In the genomic region with DNA sequence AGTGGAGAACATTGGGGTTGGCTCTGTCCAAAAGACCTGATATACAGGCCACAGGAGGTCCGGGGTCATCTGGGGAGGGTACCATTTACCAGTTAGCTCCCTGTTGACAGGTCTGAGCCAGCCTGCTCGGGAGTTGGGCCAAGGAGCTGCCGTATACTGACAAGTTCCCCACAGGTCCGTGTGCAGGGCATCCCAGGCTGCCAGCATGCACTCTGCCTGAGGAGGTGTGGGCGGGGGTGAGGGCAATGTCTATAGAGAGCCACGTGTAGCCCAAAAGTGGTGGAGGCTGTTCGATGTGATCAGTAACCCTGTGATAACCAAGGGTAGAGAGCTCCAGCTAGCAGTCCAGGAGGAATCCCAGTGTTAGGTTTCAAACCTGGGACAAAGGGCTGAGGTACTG, we compare ENCODE assay signal across 27 mouse cellular contexts. TPM values are rescaled to one million over a fixed set of nuclear protein-coding genes. Genes with fewer than 3 reads are reported as not detected.
A peak's percentile ranks its signal among the peaks of the same experiment; 100 is the strongest.
DNase-seq lines count a peak whose midpoint lies in the region; ATAC-seq and TF ChIP-seq lines count a peak whose summit lies in the region.
"Had no signal": no experiment of that assay in that cellular context is flagged by ENCODE, and none has a peak within 500 bp of the region (broad histone marks: within the 10 kb centered on the region; RNA-seq: fewer than 3 reads in every experiment).

No protein-coding gene starts in this region.

- H3K4me2 ChIP-seq in intestine, postnatal 0 days (replicated peaks; ENCODE audit: low read depth) = no peak overlapping the region
- H3K4me2 ChIP-seq in lung, postnatal 0 days (replicated peaks; ENCODE audit: low read depth, low read length) = no peak overlapping the region
- H3K4me2 ChIP-seq: embryonic facial prominence, embryonic 15.5 days; heart, embryonic 12.5 days; hindbrain, embryonic 13.5 days; limb, embryonic 13.5 days; liver, embryonic 13.5 days; lung, embryonic 14.5 days; neural tube, embryonic 15.5 days had no signal

- H3K9ac ChIP-seq in intestine, postnatal 0 days (ENCODE audit: low read depth, low read length) = no peak overlapping the region
- H3K9ac ChIP-seq in lung, postnatal 0 days (replicated peaks; ENCODE audit: low read depth) = no peak overlapping the region
- H3K9ac ChIP-seq: embryonic facial prominence, embryonic 15.5 days; heart, embryonic 12.5 days; hindbrain, embryonic 13.5 days; limb, embryonic 13.5 days; liver, embryonic 13.5 days; lung, embryonic 14.5 days; neural tube, embryonic 15.5 days had no signal

- H3K27ac ChIP-seq in heart, embryonic 10.5 days = 0 out of 2 replicates have a peak overlapping the region, but pooled peaks have one; percentile 11
- H3K27ac ChIP-seq in intestine, postnatal 0 days (ENCODE audit: low read depth, low read length) = peak overlapping the region; percentile 89; the same call in 1 of the 2 replicates
- no peak overlapping the region for H3K27ac ChIP-seq in lung, postnatal 0 days (ENCODE audit: low read length)
- H3K27ac ChIP-seq: embryonic facial prominence, embryonic 15.5 days; hindbrain, embryonic 13.5 days; limb, embryonic 13.5 days; liver, embryonic 13.5 days; midbrain, embryonic 10.5 days; neural tube, embryonic 15.5 days had no signal

- ATAC-seq in intestine, postnatal 0 days = no peak
- no peak for ATAC-seq in lung, postnatal 0 days
- ATAC-seq: forebrain, embryonic 14.5 days had no signal

- H3K27me3 ChIP-seq in heart, embryonic 10.5 days (ENCODE audit: insufficient read depth, poor library complexity, severe bottlenecking) = no peaks in the 10 kb centered on the region; the same call in 1 of the 2 replicates
- H3K27me3 ChIP-seq in intestine, postnatal 0 days (replicated peaks; ENCODE audit: control insufficient read depth, insufficient read depth, low read length) = no peaks in the 10 kb centered on the region
- H3K27me3 ChIP-seq in lung, postnatal 0 days (replicated peaks; ENCODE audit: insufficient read depth, low read length) = no peaks in the 10 kb centered on the region
- H3K27me3 ChIP-seq: embryonic facial prominence, embryonic 15.5 days; heart, embryonic 12.5 days; hindbrain, embryonic 13.5 days; limb, embryonic 13.5 days; liver, embryonic 13.5 days; neural tube, embryonic 15.5 days had no signal

- H3K9me3 ChIP-seq in heart, embryonic 10.5 days = no peaks in the 10 kb centered on the region
- no peaks in the 10 kb centered on the region for H3K9me3 ChIP-seq in intestine, postnatal 0 days (ENCODE audit: control insufficient read depth)
- H3K9me3 ChIP-seq in lung, postnatal 0 days (ENCODE audit: low read length) = no peaks in the 10 kb centered on the region
- H3K9me3 ChIP-seq: embryonic facial prominence, embryonic 15.5 days; hindbrain, embryonic 13.5 days; limb, embryonic 13.5 days; liver, embryonic 13.5 days; midbrain, embryonic 10.5 days; neural tube, embryonic 15.5 days had no signal

- no peak for TF ChIP-seq EP300 in lung, postnatal 0 days (IDR thresholded peaks at IDR 0.05)

- no peak overlapping the region for H3K4me3 ChIP-seq in heart, embryonic 10.5 days
- no peak overlapping the region for H3K4me3 ChIP-seq in intestine, postnatal 0 days (ENCODE audit: low read depth, low read length)
- no peak overlapping the region for H3K4me3 ChIP-seq in lung, postnatal 0 days (ENCODE audit: low read depth, low read length)
- H3K4me3 ChIP-seq: embryonic facial prominence, embryonic 15.5 days; heart, embryonic 12.5 days; hindbrain, embryonic 13.5 days; limb, embryonic 13.5 days; liver, embryonic 13.5 days; midbrain, embryonic 10.5 days; neural tube, embryonic 15.5 days had no signal

- H3K36me3 ChIP-seq in heart, embryonic 10.5 days = no peaks in the 10 kb centered on the region
- H3K36me3 ChIP-seq in intestine, postnatal 0 days (ENCODE audit: control insufficient read depth, insufficient read depth) = no peaks in the 10 kb centered on the region
- no peaks in the 10 kb centered on the region for H3K36me3 ChIP-seq in lung, postnatal 0 days (ENCODE audit: insufficient read depth, low read length)
- H3K36me3 ChIP-seq: embryonic facial prominence, embryonic 15.5 days; heart, embryonic 12.5 days; hindbrain, embryonic 13.5 days; limb, embryonic 13.5 days; liver, embryonic 13.5 days; midbrain, embryonic 10.5 days; neural tube, embryonic 15.5 days had no signal

- 66% methylated on average over 7 of the region's 7 CpGs for WGBS in heart, embryonic 10.5 days
- 71% methylated on average over 7 of the region's 7 CpGs for WGBS in intestine, postnatal 0 days
- 58% methylated on average over 7 of the region's 7 CpGs for WGBS in lung, postnatal 0 days

- H3K4me1 ChIP-seq in heart, embryonic 10.5 days = peaks cover 16% of the 10 kb centered on the region
- H3K4me1 ChIP-seq in intestine, postnatal 0 days (replicated peaks; ENCODE audit: control insufficient read depth, insufficient read depth, low read length) = 0 out of 2 replicates have a peak, but pooled peaks cover 5% of the 10 kb centered on the region
- H3K4me1 ChIP-seq in lung, postnatal 0 days (ENCODE audit: insufficient read depth, low read depth, low read length) = no peaks in the 10 kb centered on the region
- H3K4me1 ChIP-seq: limb, embryonic 13.5 days; midbrain, embryonic 10.5 days; neural tube, embryonic 15.5 days had no signal

- no peak for TF ChIP-seq CTCF in intestine, postnatal 0 days (IDR thresholded peaks at IDR 0.05; ENCODE audit: low read depth)
- no peak for TF ChIP-seq CTCF in lung, postnatal 0 days (IDR thresholded peaks at IDR 0.05)

- DNase-seq in heart, embryonic 10.5 days (ENCODE audit: low spot score) = no peak
- no peak for DNase-seq in heart, postnatal 4 days
- peak; percentile 54 for DNase-seq in kidney, adult 9 months
- peak; percentile 43 to 83 for DNase-seq in kidney, postnatal 25 days
- DNase-seq in testis, postnatal 10 days (ENCODE audit: low spot score) = no peak
- DNase-seq in lung, postnatal 0 days (ENCODE audit: low spot score) = no peak
- DNase-seq in adrenal gland, adult (ENCODE audit: inconsistent age in 2 of 2, low spot score in 1 of 2) = no peak
- DNase-seq: adrenal gland, postnatal 14 days; cerebellum, adult 2 months; cerebellum, postnatal 36 days; heart, postnatal 14 days; liver, embryonic 13.5 days; lung, embryonic 14.5 days; lung, postnatal 36 days; thymus, postnatal 25 days had no signal

RNA-seq across cellular contexts. Expression of gene Tex19.2, which starts 18.7 kb away (rescaled TPM):
- not detected in 2 replicates for polyA plus RNA-seq in heart, embryonic 10.5 days (2016; fragmentation: Nextera tagmentation; extraction: Ambion mirVana)
- total RNA-seq in heart, postnatal 4 days (2021) = not detected
- polyA plus RNA-seq in intestine, postnatal 0 days (2015; fragmentation: Nextera tagmentation; extraction: Ambion mirVana) = 0.33 and 0.56 TPM in 2 replicates
- not detected in 2 replicates for polyA plus RNA-seq in lung, postnatal 0 days (2015; fragmentation: Nextera tagmentation; extraction: Ambion mirVana)
- total RNA-seq: adrenal gland, postnatal 14 days; gastrocnemius, adult 8-10 months; heart, postnatal 14 days; layer of hippocampus, adult 18-20 months; layer of hippocampus, postnatal 25 days had no signal
- polyA plus RNA-seq: cerebellum, adult 2 months; embryonic facial prominence, embryonic 15.5 days; forebrain, embryonic 14.5 days; frontal cortex, adult 2 months; heart, embryonic 12.5 days; hindbrain, embryonic 13.5 days; limb, embryonic 13.5 days; lung, embryonic 14.5 days; midbrain, embryonic 10.5 days; neural tube, embryonic 15.5 days had no signal

RNA-seq across cellular contexts. Expression of gene Sectm1a, which starts 18.7 kb away (rescaled TPM):
- not detected in 2 replicates for polyA plus RNA-seq in heart, embryonic 10.5 days (2016; fragmentation: Nextera tagmentation; extraction: Ambion mirVana)
- not detected for total RNA-seq in heart, postnatal 4 days (2021)
- polyA plus RNA-seq in intestine, postnatal 0 days (2015; fragmentation: Nextera tagmentation; extraction: Ambion mirVana) = 10.0 and 10.2 TPM in 2 replicates
- polyA plus RNA-seq in lung, postnatal 0 days (2015; fragmentation: Nextera tagmentation; extraction: Ambion mirVana) = 0.29 TPM in 2 replicates
- total RNA-seq: adrenal gland, postnatal 14 days; gastrocnemius, adult 8-10 months; heart, postnatal 14 days; layer of hippocampus, adult 18-20 months; layer of hippocampus, postnatal 25 days had no signal
- polyA plus RNA-seq: cerebellum, adult 2 months; forebrain, embryonic 14.5 days; frontal cortex, adult 2 months; heart, embryonic 12.5 days; hindbrain, embryonic 13.5 days; midbrain, embryonic 10.5 days; neural tube, embryonic 15.5 days had no signal

RNA-seq across cellular contexts. Expression of gene Sectm1b, which starts 36.4 kb away (rescaled TPM):
- polyA plus RNA-seq in heart, embryonic 10.5 days (2016; fragmentation: Nextera tagmentation; extraction: Ambion mirVana) = not detected in 2 replicates
- not detected for total RNA-seq in heart, postnatal 4 days (2021)
- polyA plus RNA-seq in intestine, postnatal 0 days (2015; fragmentation: Nextera tagmentation; extraction: Ambion mirVana) = 159 and 166 TPM in 2 replicates
- polyA plus RNA-seq in lung, postnatal 0 days (2015; fragmentation: Nextera tagmentation; extraction: Ambion mirVana) = 0.24 and 0.31 TPM in 2 replicates
- total RNA-seq: adrenal gland, postnatal 14 days; gastrocnemius, adult 8-10 months; heart, postnatal 14 days; layer of hippocampus, adult 18-20 months; layer of hippocampus, postnatal 25 days had no signal
- polyA plus RNA-seq: cerebellum, adult 2 months; forebrain, embryonic 14.5 days; frontal cortex, adult 2 months; heart, embryonic 12.5 days; hindbrain, embryonic 13.5 days; limb, embryonic 13.5 days; lung, embryonic 14.5 days; midbrain, embryonic 10.5 days; neural tube, embryonic 15.5 days had no signal

RNA-seq across cellular contexts. Expression of gene Tex19.1, which starts 46.2 kb away (rescaled TPM):
- polyA plus RNA-seq in heart, embryonic 10.5 days (2016; fragmentation: Nextera tagmentation; extraction: Ambion mirVana) = 0.10 and 0.14 TPM in 2 replicates
- not detected for total RNA-seq in heart, postnatal 4 days (2021)
- polyA plus RNA-seq in intestine, postnatal 0 days (2015; fragmentation: Nextera tagmentation; extraction: Ambion mirVana) = not detected in 2 replicates
- not detected in 2 replicates for polyA plus RNA-seq in lung, postnatal 0 days (2015; fragmentation: Nextera tagmentation; extraction: Ambion mirVana)
- total RNA-seq: adrenal gland, postnatal 14 days; gastrocnemius, adult 8-10 months; heart, postnatal 14 days; layer of hippocampus, adult 18-20 months; layer of hippocampus, postnatal 25 days had no signal
- polyA plus RNA-seq: forebrain, embryonic 14.5 days; hindbrain, embryonic 13.5 days; limb, embryonic 13.5 days; lung, embryonic 14.5 days; neural tube, embryonic 15.5 days had no signal

Comparison
In these comparisons a context has a peak if more than half of its experiments do, and no peak if none do; other contexts are left out.
1. DNase-seq: peak in kidney, adult 9 months (single experiment) and kidney, postnatal 25 days (2 of 2); none in heart, embryonic 10.5 days (single experiment), heart, postnatal 4 days (single experiment), testis, postnatal 10 days (single experiment), lung, postnatal 0 days (single experiment) and adrenal gland, adult (0 of 2).
2. RNA of gene Sectm1b, which starts 36.4 kb away (polyA plus RNA-seq): 159 to 166 TPM in intestine, postnatal 0 days; 0.24 to 0.31 TPM in lung, postnatal 0 days and not detected in heart, embryonic 10.5 days; every median in the first group is over 100 times any median in the second.